Mouse (Mus musculus): ENCODE results near the gene Asna1. TPM values are rescaled to one million over a fixed set of nuclear protein-coding genes. Genes with fewer than 3 reads are reported as not detected.

The Asna1 gene
- polyA plus RNA-seq, 1 experiment from 2014 or later = 33.2 TPM

DNA sequence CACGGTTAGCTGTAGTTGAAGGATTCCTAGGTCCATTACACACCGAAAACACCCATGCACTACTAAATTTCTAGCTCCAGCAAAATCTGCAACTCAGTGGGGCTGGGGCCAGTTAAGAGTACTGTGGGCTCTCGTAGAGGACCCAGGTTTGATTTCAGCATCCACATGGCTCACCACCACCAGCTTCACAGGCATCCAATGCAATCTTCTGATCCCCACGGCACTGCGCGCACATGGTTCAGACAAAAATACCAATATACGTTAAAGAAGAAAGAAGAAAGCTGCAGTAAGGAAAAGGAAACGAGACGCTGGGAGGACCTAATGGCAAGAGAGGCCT, 11.3 kb upstream of the Asna1 start:
- under 1% methylated on average over 9 of the region's 9 CpGs for WGBS (ENCODE audit: insufficient replicate concordance)
- Histone ChIP-seq H3K27ac (ENCODE audit: low read depth) (peak overlapping the region; percentile 90), H3K9me3 (ENCODE audit: low read length) (no peaks in the 10 kb centered on the region), H3K4me1 (ENCODE audit: insufficient read depth) (peaks cover 38% of the 10 kb centered on the region), H3K4me3 (ENCODE audit: low read depth, low read length) (peak overlapping the region; percentile 72), H3K4me2 (ENCODE audit: low read depth, low read length) (peak overlapping the region; percentile 92), H3K9ac (replicated peaks) (peak overlapping the region; percentile 78), H3K27me3 (ENCODE audit: insufficient read depth, low read length) (no peaks in the 10 kb centered on the region), H3K36me3 (replicated peaks; ENCODE audit: insufficient read depth, low read length) (peaks cover 29% of the 10 kb centered on the region)
- peak; percentile 10 for ATAC-seq
- no peak for TF ChIP-seq EP300 (IDR thresholded peaks at IDR 0.05; ENCODE audit: low read depth)
- DNase-seq = no peak

GRCm38 (mm10) chr8:85035728-85036310, 10.7 kb upstream of the Asna1 start:
- Histone ChIP-seq H3K4me1 (ENCODE audit: insufficient read depth) (peaks cover 38% of the 10 kb centered on the region), H3K27me3 (ENCODE audit: insufficient read depth, low read length) (no peaks in the 10 kb centered on the region), H3K4me2 (ENCODE audit: low read depth, low read length) (peak overlapping the region; percentile 92), H3K9me3 (ENCODE audit: low read length) (no peaks in the 10 kb centered on the region), H3K27ac (ENCODE audit: low read depth) (peak overlapping the region; percentile 90), H3K9ac (replicated peaks) (peak overlapping the region; percentile 78), H3K36me3 (replicated peaks; ENCODE audit: insufficient read depth, low read length) (peaks cover 28% of the 10 kb centered on the region), H3K4me3 (ENCODE audit: low read depth, low read length) (peak overlapping the region; percentile 72)
- TF ChIP-seq CTCF (IDR thresholded peaks at IDR 0.05; ENCODE audit: low read depth) (no peak), EP300 (IDR thresholded peaks at IDR 0.05; ENCODE audit: low read depth) (no peak)
- ATAC-seq (peak; percentile 15), DNase-seq (peak; percentile 42)
- 2% methylated on average over 15 of the region's 15 CpGs for WGBS (ENCODE audit: insufficient replicate concordance)

DNA sequence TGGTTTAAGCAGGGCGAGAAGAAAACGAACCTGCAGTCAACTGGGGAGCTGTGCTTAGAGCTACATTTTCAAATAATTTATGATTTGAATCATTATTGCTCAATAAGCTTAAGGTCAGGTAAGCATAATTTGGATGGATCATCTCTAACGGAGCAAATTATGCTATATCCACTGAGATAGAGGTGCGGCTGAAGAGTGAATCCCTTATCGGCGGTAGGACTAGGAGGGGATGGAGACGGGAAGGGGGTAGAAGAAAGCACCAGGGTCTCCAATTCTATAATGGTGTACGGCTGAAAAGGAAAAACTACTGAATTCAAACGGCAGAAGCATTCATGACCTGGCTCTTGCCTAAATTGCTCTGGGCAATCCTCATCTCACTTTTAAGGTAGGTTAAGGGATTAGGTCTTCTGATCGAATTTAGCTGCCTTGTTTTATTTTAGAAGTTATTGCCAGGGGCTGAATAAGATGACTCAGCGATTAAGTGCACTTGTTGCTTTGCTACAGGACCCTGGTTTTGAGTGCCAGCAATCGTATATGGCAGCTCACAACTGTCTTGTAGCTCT, 10.2 kb upstream of the Asna1 start:
- DNase-seq = no peak
- Histone ChIP-seq H3K9ac (replicated peaks) (peak overlapping the region; percentile 78), H3K9me3 (ENCODE audit: low read length) (no peaks in the 10 kb centered on the region), H3K4me2 (ENCODE audit: low read depth, low read length) (peak overlapping the region; percentile 92), H3K4me1 (ENCODE audit: insufficient read depth) (peaks cover 38% of the 10 kb centered on the region), H3K36me3 (replicated peaks; ENCODE audit: insufficient read depth, low read length) (peaks cover 28% of the 10 kb centered on the region), H3K27me3 (ENCODE audit: insufficient read depth, low read length) (no peaks in the 10 kb centered on the region), H3K4me3 (ENCODE audit: low read depth, low read length) (peak overlapping the region; percentile 72), H3K27ac (ENCODE audit: low read depth) (peak overlapping the region; percentile 90)
- ATAC-seq = no peak
- WGBS (ENCODE audit: insufficient replicate concordance) = 5% methylated on average over 12 of the region's 12 CpGs
- TF ChIP-seq EP300 (IDR thresholded peaks at IDR 0.05; ENCODE audit: low read depth) = no peak
- TF ChIP-seq CTCF (IDR thresholded peaks at IDR 0.05; ENCODE audit: low read depth) = no peak

DNA sequence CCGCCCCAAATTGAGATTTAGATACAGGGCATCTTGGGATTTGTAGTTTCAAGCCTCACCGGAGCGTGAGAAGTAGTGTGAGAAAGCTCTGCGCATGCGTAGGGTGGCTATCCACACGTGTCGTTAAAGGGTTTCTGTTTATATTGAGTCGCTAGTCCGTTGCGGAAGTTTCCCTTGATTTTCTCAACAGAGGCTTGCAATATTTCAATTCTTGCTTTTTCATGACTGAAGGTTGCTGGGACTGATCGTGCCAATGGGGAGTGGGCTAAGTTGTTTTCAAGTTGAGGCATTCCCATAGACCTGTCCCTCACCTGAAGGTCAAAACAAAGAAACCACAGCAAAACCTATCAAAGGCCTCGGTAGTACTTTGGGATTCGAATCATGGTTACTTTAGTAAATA, 9.7 kb upstream of the Asna1 start:
- peaks cover 32% of the 10 kb centered on the region for H3K36me3 ChIP-seq (replicated peaks; ENCODE audit: insufficient read depth, low read length)
- no peak for TF ChIP-seq EP300 (IDR thresholded peaks at IDR 0.05; ENCODE audit: low read depth)
- TF ChIP-seq CTCF (IDR thresholded peaks at IDR 0.05; ENCODE audit: low read depth) = no peak
- H3K4me3 ChIP-seq (ENCODE audit: low read depth, low read length) = peak overlapping the region; percentile 72
- WGBS (ENCODE audit: insufficient replicate concordance) = under 1% methylated on average over 13 of the region's 13 CpGs
- peak; percentile 85 for DNase-seq
- H3K9ac ChIP-seq (replicated peaks) = peak overlapping the region; percentile 78
- H3K27me3 ChIP-seq (ENCODE audit: insufficient read depth, low read length) = no peaks in the 10 kb centered on the region
- ATAC-seq = no peak
- no peaks in the 10 kb centered on the region for H3K9me3 ChIP-seq (ENCODE audit: low read length)
- H3K27ac ChIP-seq (ENCODE audit: low read depth) = peak overlapping the region; percentile 90
- peaks cover 38% of the 10 kb centered on the region for H3K4me1 ChIP-seq (ENCODE audit: insufficient read depth)
- peak overlapping the region; percentile 92 for H3K4me2 ChIP-seq (ENCODE audit: low read depth, low read length)

DNA sequence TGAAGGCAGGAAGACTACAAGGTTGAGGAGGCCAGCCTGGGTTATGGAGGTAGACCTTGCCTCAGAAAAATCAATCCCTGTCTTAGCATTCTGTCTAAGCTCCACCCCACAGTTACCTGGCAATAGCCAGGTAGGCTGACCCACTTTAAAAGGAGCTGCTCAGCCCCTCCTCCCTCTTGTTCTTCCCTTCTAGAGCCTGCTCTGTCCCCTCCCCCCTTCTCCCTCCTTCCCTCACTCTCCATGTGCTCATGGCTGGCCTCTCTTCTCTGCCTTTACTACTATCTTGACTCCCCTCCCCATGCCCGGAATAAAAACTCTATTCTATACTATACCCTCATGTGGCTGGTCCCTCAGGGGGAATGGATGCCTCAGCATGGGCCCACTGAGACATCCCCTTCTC, 8.8 kb upstream of the Asna1 start:
- DNase-seq (no peak), ATAC-seq (no peak)
- H3K27ac ChIP-seq (ENCODE audit: low read depth) = peak overlapping the region; percentile 34; the same call in 1 of the 2 replicates
- H3K27me3 ChIP-seq (ENCODE audit: insufficient read depth, low read length) = no peaks in the 10 kb centered on the region
- H3K9me3 ChIP-seq (ENCODE audit: low read length) = no peaks in the 10 kb centered on the region
- H3K4me2 ChIP-seq (ENCODE audit: low read depth, low read length) = peak overlapping the region; percentile 92; the same call in 1 of the 2 replicates
- H3K4me1 ChIP-seq (ENCODE audit: insufficient read depth) = peaks cover 40% of the 10 kb centered on the region
- no peak overlapping the region for H3K4me3 ChIP-seq (ENCODE audit: low read depth, low read length)
- no peak overlapping the region for H3K9ac ChIP-seq (replicated peaks)
- 50% methylated on average over 1 of the region's 1 CpGs for WGBS (ENCODE audit: insufficient replicate concordance)
- TF ChIP-seq CTCF (IDR thresholded peaks at IDR 0.05; ENCODE audit: low read depth) (no peak), EP300 (IDR thresholded peaks at IDR 0.05; ENCODE audit: low read depth) (no peak)
- H3K36me3 ChIP-seq (replicated peaks; ENCODE audit: insufficient read depth, low read length) = peaks cover 38% of the 10 kb centered on the region

GRCm38 (mm10) chr8:85032622-85033311, 7.7 kb upstream of the Asna1 start:
- no peaks in the 10 kb centered on the region for H3K9me3 ChIP-seq (ENCODE audit: low read length)
- 70% methylated on average over 4 of the region's 4 CpGs for WGBS (ENCODE audit: insufficient replicate concordance)
- no peak overlapping the region for H3K4me2 ChIP-seq (ENCODE audit: low read depth, low read length)
- peaks cover 40% of the 10 kb centered on the region for H3K4me1 ChIP-seq (ENCODE audit: insufficient read depth)
- no peak overlapping the region for H3K9ac ChIP-seq (replicated peaks)
- H3K36me3 ChIP-seq (replicated peaks; ENCODE audit: insufficient read depth, low read length) = peaks cover 38% of the 10 kb centered on the region
- peak overlapping the region; percentile 39 for H3K27ac ChIP-seq (ENCODE audit: low read depth)
- no peaks in the 10 kb centered on the region for H3K27me3 ChIP-seq (ENCODE audit: insufficient read depth, low read length)
- TF ChIP-seq EP300 (IDR thresholded peaks at IDR 0.05; ENCODE audit: low read depth) (no peak), CTCF (IDR thresholded peaks at IDR 0.05; ENCODE audit: low read depth) (no peak)
- DNase-seq (no peak), ATAC-seq (no peak)
- no peak overlapping the region for H3K4me3 ChIP-seq (ENCODE audit: low read depth, low read length)

Data from liver, postnatal 0 days (tissue).